Mouse (Mus musculus): ENCODE results near the gene Tnfaip6. TPM values are rescaled to one million over a fixed set of nuclear protein-coding genes. Genes with fewer than 3 reads are reported as not detected.
A peak's percentile ranks its signal among the peaks of the same experiment; 100 is the strongest.

The Tnfaip6 gene
- polyA plus RNA-seq, 1 experiment from 2014 or later = 0.20 TPM

DNA sequence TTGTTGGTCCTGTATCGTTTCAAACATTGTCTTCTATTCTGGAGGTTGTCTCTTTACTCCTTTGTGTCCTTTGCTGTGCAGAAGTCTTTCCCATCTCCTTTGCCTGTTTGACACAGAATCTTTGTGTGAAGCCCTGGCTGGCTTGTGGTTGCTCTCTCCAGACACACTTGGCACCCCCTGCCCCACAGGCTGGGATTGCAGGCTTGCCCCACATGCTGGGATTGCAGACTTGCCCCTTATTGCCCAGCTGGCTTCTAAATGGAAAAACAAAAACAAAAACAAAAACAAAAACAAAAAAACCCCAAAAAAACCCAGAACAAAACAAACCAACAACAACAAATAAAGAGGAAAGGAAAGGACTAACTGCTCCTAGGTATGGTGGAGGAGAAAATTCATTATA lies 30.8 kb downstream of the Tnfaip6 start:
- 45% methylated on average over 1 of the region's 1 CpGs for WGBS (ENCODE audit: insufficient replicate concordance)
- H3K4me1 ChIP-seq (ENCODE audit: control insufficient read depth, low read depth, low read length) = peaks cover 5% of the 10 kb centered on the region; the same call in 1 of the 2 replicates
- no peak for ATAC-seq (ENCODE audit: low read depth)
- H3K9ac ChIP-seq (ENCODE audit: low read depth, low read length) = no peak overlapping the region
- H3K27me3 ChIP-seq (ENCODE audit: control insufficient read depth, insufficient read depth, low read depth, low read length) = no peaks in the 10 kb centered on the region
- no peak overlapping the region for H3K4me3 ChIP-seq (ENCODE audit: low read depth, low read length)
- H3K4me2 ChIP-seq (ENCODE audit: low read depth, low read length) = no peak overlapping the region
- H3K27ac ChIP-seq (ENCODE audit: low read length) = no peak overlapping the region
- no peaks in the 10 kb centered on the region for H3K36me3 ChIP-seq (ENCODE audit: control insufficient read depth, insufficient read depth)
- no peaks in the 10 kb centered on the region for H3K9me3 ChIP-seq (replicated peaks; ENCODE audit: control insufficient read depth, low read length)

- Histone ChIP-seq H3K27me3 (ENCODE audit: control insufficient read depth, insufficient read depth, low read depth, low read length) (no peaks in the 10 kb centered on the region), H3K4me3 (ENCODE audit: low read depth, low read length) (no peak overlapping the region), H3K9ac (ENCODE audit: low read depth, low read length) (no peak overlapping the region), H3K36me3 (ENCODE audit: control insufficient read depth, insufficient read depth) (peaks cover 3% of the 10 kb centered on the region; the same call in 1 of the 2 replicates), H3K9me3 (replicated peaks; ENCODE audit: control insufficient read depth, low read length) (no peaks in the 10 kb centered on the region), H3K27ac (ENCODE audit: low read length) (no peak overlapping the region), H3K4me1 (ENCODE audit: control insufficient read depth, low read depth, low read length) (peaks cover 14% of the 10 kb centered on the region), H3K4me2 (ENCODE audit: low read depth, low read length) (no peak overlapping the region)
- ATAC-seq (ENCODE audit: low read depth) = no peak
- whole genome bisulfite sequencing (ENCODE audit: insufficient replicate concordance) = 80% methylated on average over 5 of the region's 5 CpGs
Observed at GRCm38 (mm10) chr2:52070816-52071215, 33.0 kb downstream of the Tnfaip6 start.

- H3K4me1 ChIP-seq (ENCODE audit: control insufficient read depth, low read depth, low read length) = peaks cover 14% of the 10 kb centered on the region
- 69% methylated on average over 13 of the region's 13 CpGs for WGBS (ENCODE audit: insufficient replicate concordance)
- no peak for ATAC-seq (ENCODE audit: low read depth)
Observed at GRCm38 (mm10) chr2:52071241-52071991, 33.6 kb downstream of the Tnfaip6 start.

DNA sequence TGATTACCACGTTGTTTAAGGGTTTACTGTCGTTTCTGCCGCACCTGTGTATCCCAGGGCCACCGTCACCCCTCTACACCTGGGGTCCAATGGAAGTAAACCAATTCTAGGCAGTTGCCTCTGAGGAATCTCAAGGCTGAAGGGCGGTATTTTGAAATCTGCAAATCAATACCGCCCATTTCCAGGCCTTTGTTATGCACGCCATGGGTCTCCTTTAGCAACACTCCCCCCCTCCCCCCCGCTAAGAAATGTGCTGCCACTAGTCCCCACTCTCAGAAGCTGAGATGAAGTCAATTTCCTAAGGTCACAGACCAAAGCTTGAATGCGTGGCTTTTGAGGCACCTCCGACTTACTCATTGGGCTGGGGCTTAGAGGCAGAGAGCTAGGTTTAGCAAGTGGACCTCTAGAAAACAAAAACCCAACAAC lies 34.3 kb downstream of the Tnfaip6 start:
- ATAC-seq (ENCODE audit: low read depth) = no peak
- no peaks in the 10 kb centered on the region for H3K27me3 ChIP-seq (ENCODE audit: control insufficient read depth, insufficient read depth, low read depth, low read length)
- H3K4me2 ChIP-seq (ENCODE audit: low read depth, low read length) = peak overlapping the region; percentile 75
- peak overlapping the region; percentile 96 for H3K4me3 ChIP-seq (ENCODE audit: low read depth, low read length)
- WGBS (ENCODE audit: insufficient replicate concordance) = 14% methylated on average over 10 of the region's 10 CpGs
- peaks cover 14% of the 10 kb centered on the region for H3K4me1 ChIP-seq (ENCODE audit: control insufficient read depth, low read depth, low read length)
- H3K27ac ChIP-seq (ENCODE audit: low read length) = no peak overlapping the region; the same call in 1 of the 2 replicates
- H3K9me3 ChIP-seq (replicated peaks; ENCODE audit: control insufficient read depth, low read length) = no peaks in the 10 kb centered on the region
- H3K36me3 ChIP-seq (ENCODE audit: control insufficient read depth, insufficient read depth) = peaks cover 8% of the 10 kb centered on the region
- H3K9ac ChIP-seq (ENCODE audit: low read depth, low read length) = peak overlapping the region; percentile 41

More at GRCm38 (mm10) chr2:52071241-52071991, 33.6 kb downstream of the Tnfaip6 start:
- Histone ChIP-seq H3K36me3 (ENCODE audit: control insufficient read depth, insufficient read depth) (peaks cover 3% of the 10 kb centered on the region; the same call in 1 of the 2 replicates), H3K27ac (ENCODE audit: low read length) (no peak overlapping the region), H3K9me3 (replicated peaks; ENCODE audit: control insufficient read depth, low read length) (no peaks in the 10 kb centered on the region), H3K4me2 (ENCODE audit: low read depth, low read length) (peak overlapping the region; percentile 75), H3K27me3 (ENCODE audit: control insufficient read depth, insufficient read depth, low read depth, low read length) (no peaks in the 10 kb centered on the region), H3K9ac (ENCODE audit: low read depth, low read length) (no peak overlapping the region), H3K4me3 (ENCODE audit: low read depth, low read length) (no peak overlapping the region)

DNA sequence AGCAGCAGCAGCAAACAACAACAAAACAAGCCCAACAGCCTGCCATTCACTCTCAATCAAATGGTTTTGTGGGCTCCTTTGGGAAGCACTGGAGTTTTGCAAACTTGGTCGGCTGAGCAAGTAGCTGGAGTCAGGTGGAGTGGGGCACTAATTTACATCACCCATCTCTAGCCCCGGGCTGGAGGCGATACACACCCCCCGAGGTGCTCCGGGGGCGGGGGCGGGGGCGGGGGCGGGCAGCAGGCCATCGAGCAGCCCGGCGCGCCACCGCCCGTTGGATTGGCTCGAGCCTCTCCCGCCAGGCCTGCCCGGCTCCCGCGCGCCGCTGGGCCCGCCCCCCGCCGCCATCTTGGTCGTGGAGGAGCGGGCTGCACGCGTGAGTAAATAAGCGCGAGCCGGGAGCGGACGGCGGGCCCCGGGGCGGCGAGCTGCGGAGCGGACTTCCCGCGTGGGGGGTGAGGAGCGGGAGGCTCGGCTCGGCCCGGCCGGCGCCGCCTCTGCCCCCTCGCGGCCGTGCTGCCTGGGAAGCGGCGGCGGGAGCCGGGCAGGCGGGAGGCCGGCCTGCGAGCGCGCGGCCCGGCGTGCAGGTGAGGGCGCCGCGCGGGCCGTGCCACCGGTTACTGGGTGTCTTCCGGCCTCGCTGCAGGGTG lies 34.8 kb downstream of the Tnfaip6 start, which contains the start of gene Rif1:
Gene Rif1 (plus strand): TSS at position 342 of the 650 bp plus-strand sequence.
- WGBS (ENCODE audit: insufficient replicate concordance) = under 1% methylated on average over 56 of the region's 72 CpGs
- Histone ChIP-seq H3K4me2 (ENCODE audit: low read depth, low read length) (peak within 1 kb of the TSS; percentile 75), H3K27ac (ENCODE audit: low read length) (peak within 1 kb of the TSS; percentile 84), H3K4me3 (ENCODE audit: low read depth, low read length) (peak within 1 kb of the TSS; percentile 96), H3K9me3 (replicated peaks; ENCODE audit: control insufficient read depth, low read length) (no peaks in the 10 kb centered on the region), H3K27me3 (ENCODE audit: control insufficient read depth, insufficient read depth, low read depth, low read length) (no peaks in the 10 kb centered on the region), H3K36me3 (ENCODE audit: control insufficient read depth, insufficient read depth) (peaks cover 13% of the 10 kb centered on the region), H3K9ac (ENCODE audit: low read depth, low read length) (peak within 1 kb of the TSS; percentile 96), H3K4me1 (ENCODE audit: control insufficient read depth, low read depth, low read length) (peaks cover 14% of the 10 kb centered on the region)
- peak; percentile 95 for ATAC-seq (ENCODE audit: low read depth)

DNA sequence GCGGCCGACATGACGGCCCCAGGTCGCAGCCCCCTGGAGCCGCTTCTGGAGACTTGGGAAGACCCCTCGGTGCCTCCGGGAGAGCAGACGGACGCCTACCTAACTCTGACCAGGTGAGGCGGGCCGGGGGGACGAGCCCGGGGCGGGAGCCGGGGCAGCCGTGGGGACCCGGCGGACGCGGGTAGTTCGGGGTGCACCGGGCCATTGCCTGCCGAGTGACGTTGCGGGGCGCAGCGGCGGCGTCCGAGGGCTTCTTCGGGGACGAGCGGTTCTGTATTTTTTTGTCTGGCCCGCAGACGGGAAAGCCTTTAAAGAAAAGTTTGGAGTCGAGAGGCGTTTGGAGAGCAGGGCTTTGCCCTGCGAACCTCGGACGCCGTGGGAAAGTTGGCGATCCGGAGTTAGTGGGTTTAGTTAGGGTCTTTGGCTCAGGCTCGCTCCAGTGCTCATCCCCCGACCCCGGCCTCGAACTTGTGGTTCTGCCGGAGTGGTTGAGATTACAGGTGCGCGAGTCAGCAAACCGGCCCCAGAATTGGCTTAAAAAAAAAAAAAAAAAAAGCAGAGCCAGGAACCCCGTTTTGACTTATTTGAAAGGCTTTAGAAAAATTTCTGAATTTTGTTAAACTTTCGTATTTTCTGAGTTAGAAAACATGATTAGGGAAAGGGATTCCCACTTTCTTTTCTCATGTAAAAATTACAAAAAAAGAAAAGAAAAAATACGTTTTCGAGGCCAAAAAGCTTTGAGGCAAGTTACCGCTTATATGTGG lies 35.5 kb downstream of the Tnfaip6 start:
- WGBS (ENCODE audit: insufficient replicate concordance) = 1% methylated on average over 55 of the region's 56 CpGs
- Histone ChIP-seq H3K9me3 (replicated peaks; ENCODE audit: control insufficient read depth, low read length) (no peaks in the 10 kb centered on the region), H3K9ac (ENCODE audit: low read depth, low read length) (peak overlapping the region; percentile 96), H3K36me3 (ENCODE audit: control insufficient read depth, insufficient read depth) (peaks cover 15% of the 10 kb centered on the region), H3K27me3 (ENCODE audit: control insufficient read depth, insufficient read depth, low read depth, low read length) (no peaks in the 10 kb centered on the region), H3K27ac (ENCODE audit: low read length) (peak overlapping the region; percentile 84), H3K4me3 (ENCODE audit: low read depth, low read length) (peak overlapping the region; percentile 96), H3K4me1 (ENCODE audit: control insufficient read depth, low read depth, low read length) (peaks cover 14% of the 10 kb centered on the region), H3K4me2 (ENCODE audit: low read depth, low read length) (peak overlapping the region; percentile 75)
- peak; percentile 57 for ATAC-seq (ENCODE audit: low read depth)

DNA sequence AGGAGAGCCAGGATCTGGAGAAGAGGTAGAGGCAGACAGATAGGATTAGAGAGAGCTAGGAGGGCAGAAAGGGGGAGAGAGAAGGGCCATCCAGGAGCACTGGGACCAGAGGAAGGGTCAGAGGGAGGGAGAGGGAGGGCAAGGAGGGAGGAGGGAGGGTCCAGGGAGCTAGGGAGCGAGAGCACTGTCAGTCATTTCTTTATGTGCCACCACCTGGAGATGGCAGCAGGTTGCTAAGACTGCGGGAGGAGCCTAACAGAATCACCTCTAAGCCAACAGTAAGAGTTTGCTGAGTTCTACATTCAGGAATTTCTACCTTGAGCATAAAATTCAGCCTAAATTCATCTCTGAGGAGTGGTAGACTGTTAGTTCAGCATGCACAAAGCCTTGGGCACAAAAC lies 40.9 kb downstream of the Tnfaip6 start:
- no peaks in the 10 kb centered on the region for H3K27me3 ChIP-seq (ENCODE audit: control insufficient read depth, insufficient read depth, low read depth, low read length)
- no peak overlapping the region for H3K4me2 ChIP-seq (ENCODE audit: low read depth, low read length)
- H3K36me3 ChIP-seq (ENCODE audit: control insufficient read depth, insufficient read depth) = peaks cover 30% of the 10 kb centered on the region
- H3K4me3 ChIP-seq (ENCODE audit: low read depth, low read length) = no peak overlapping the region
- WGBS (ENCODE audit: insufficient replicate concordance) = 87% methylated on average over 2 of the region's 2 CpGs
- no peak for ATAC-seq (ENCODE audit: low read depth)
- H3K9ac ChIP-seq (ENCODE audit: low read depth, low read length) = no peak overlapping the region
- no peak overlapping the region for H3K27ac ChIP-seq (ENCODE audit: low read length)
- no peaks in the 10 kb centered on the region for H3K9me3 ChIP-seq (replicated peaks; ENCODE audit: control insufficient read depth, low read length)
- peaks cover 9% of the 10 kb centered on the region for H3K4me1 ChIP-seq (ENCODE audit: control insufficient read depth, low read depth, low read length)

DNA sequence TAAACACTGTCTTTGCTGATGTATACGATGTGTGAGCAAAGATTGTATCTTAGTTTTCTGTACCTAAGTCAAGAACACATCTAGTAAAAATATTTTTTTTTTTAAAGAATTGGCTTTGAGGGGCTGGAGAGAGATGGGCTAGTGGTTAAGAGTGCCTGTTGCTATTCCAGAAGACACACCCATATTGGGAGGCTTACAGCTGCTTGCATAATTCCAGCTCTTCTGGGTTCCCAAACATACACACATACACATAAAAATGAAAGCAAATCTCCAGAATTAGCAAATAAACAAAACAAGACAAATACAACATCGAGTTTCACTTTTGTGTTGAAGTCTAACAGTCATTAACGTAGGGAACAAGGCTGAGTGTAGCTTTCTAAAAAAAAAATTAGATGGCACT lies 46.2 kb downstream of the Tnfaip6 start:
- Histone ChIP-seq H3K9me3 (replicated peaks; ENCODE audit: control insufficient read depth, low read length) (no peaks in the 10 kb centered on the region), H3K9ac (ENCODE audit: low read depth, low read length) (no peak overlapping the region), H3K27me3 (ENCODE audit: control insufficient read depth, insufficient read depth, low read depth, low read length) (no peaks in the 10 kb centered on the region), H3K4me3 (ENCODE audit: low read depth, low read length) (no peak overlapping the region), H3K27ac (ENCODE audit: low read length) (no peak overlapping the region), H3K4me2 (ENCODE audit: low read depth, low read length) (no peak overlapping the region), H3K36me3 (ENCODE audit: control insufficient read depth, insufficient read depth) (peaks cover 22% of the 10 kb centered on the region), H3K4me1 (ENCODE audit: control insufficient read depth, low read depth, low read length) (no peaks in the 10 kb centered on the region)
- no peak for ATAC-seq (ENCODE audit: low read depth)
- 73% methylated on average over 3 of the region's 3 CpGs for WGBS (ENCODE audit: insufficient replicate concordance)

All from liver, embryonic 16.5 days (tissue).